Mouse (Mus musculus) liver, embryonic 12.5 days (tissue): ENCODE measurements around the gene Rbm6. TPM values are rescaled to one million over a fixed set of nuclear protein-coding genes. Genes with fewer than 3 reads are reported as not detected.

Source experiments
- ATAC-seq: fragments of 200-750 bp; cut with Nextera tagmentation; 2 replicates; pipeline ENCODE4 v1.8.0; 2017; ENCODE audit warnings: moderate number of reproducible peaks, mild to moderate bottlenecking, moderate library complexity
- H3K27ac ChIP-seq: fragments of 300-500 bp; sonication (generic); 2 replicates; pipeline ENCODE4 v1.5.1; 2016; ENCODE audit warnings: mild to moderate bottlenecking
- H3K27me3 ChIP-seq: fragments of 300-500 bp; sonication (generic); replicated peaks from 2 replicates; pipeline ENCODE4 v1.6.1; 2016; ENCODE audit warnings: mild to moderate bottlenecking, moderate library complexity
- H3K36me3 ChIP-seq: fragments of 300-500 bp; sonication (generic); 2 replicates; pipeline ENCODE4 v1.6.1; 2016; ENCODE audit warnings: mild to moderate bottlenecking, moderate library complexity
- H3K4me1 ChIP-seq: fragments of 300-500 bp; sonication (generic); 2 replicates; pipeline ENCODE4 v1.6.1; 2016
- H3K4me2 ChIP-seq: fragments of 300-500 bp; sonication (generic); 2 replicates; pipeline ENCODE4 v1.6.1; 2016; ENCODE audit warnings: mild to moderate bottlenecking, moderate library complexity
- H3K4me3 ChIP-seq: fragments of 300-500 bp; sonication (generic); 2 replicates; pipeline ENCODE4 v1.5.1; 2016; ENCODE audit warnings: mild to moderate bottlenecking, moderate library complexity
- H3K9ac ChIP-seq: fragments of 300-500 bp; sonication (generic); 2 replicates; pipeline ENCODE4 v1.6.1; 2016; ENCODE audit warnings: mild to moderate bottlenecking, moderate library complexity
- H3K9me3 ChIP-seq: fragments of 300-500 bp; sonication (generic); replicated peaks from 2 replicates; pipeline ENCODE4 v1.6.1; 2016; ENCODE audit warnings: mild to moderate bottlenecking, moderate library complexity
- WGBS: fragments of 180-500 bp; shearing (Covaris S2); methylation state at CpG from one replicate; pipeline ENCODE4 v1.1.7; 2016; ENCODE audit not compliant: insufficient replicate concordance; 5-methylcytosine and 5-hydroxymethylcytosine counted together
- polyA plus RNA-seq: library from polyadenylated mRNA; unstranded; fragments of >200 nt; fragmentation: Nextera tagmentation; extraction: Ambion mirVana; gene quantifications from 2 replicates; pipeline ENCODE4 v1.2.1, GENCODE M21; 2016

Gene Rbm6
- polyA plus RNA-seq, 1 experiment from 2014 or later, result 45.7 TPM

DNA sequence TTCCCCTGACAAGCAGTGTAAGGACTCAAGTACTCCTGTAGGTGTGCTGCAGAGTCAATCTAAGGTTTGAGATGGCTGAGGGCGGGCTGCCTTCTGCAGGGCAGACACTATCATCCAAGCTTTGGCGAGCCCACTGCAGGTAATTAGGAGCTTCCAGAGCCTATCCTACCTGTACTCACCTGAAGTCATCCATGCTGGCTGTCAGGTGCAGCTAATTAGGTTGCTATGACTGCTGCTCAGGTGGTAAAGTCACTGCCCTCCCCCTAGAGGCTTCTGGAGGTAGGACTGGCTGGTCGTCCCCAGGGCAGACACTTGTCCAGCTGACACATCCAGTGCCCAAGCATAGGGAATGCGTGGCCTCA is 134.2 kb downstream of the Rbm6 start:
- Histone ChIP-seq H3K27me3 (peaks cover 28% of the 10 kb centered on the region), H3K36me3 (peaks cover 58% of the 10 kb centered on the region), H3K9me3 (no peaks in the 10 kb centered on the region), H3K27ac (no peak overlapping the region), H3K4me1 (peaks cover 40% of the 10 kb centered on the region), H3K4me3 (no peak overlapping the region), H3K4me2 (no peak overlapping the region), H3K9ac (no peak overlapping the region)
- peak; percentile 46 for ATAC-seq
- 60% methylated on average over 4 of the region's 4 CpGs for WGBS

GRCm38 (mm10) chr9:107738020-107738840 is 134.8 kb downstream of the Rbm6 start:
- peaks cover 40% of the 10 kb centered on the region for H3K4me1 ChIP-seq
- no peaks in the 10 kb centered on the region for H3K9me3 ChIP-seq
- peaks cover 52% of the 10 kb centered on the region for H3K36me3 ChIP-seq
- H3K9ac ChIP-seq, result no peak overlapping the region
- WGBS, result 23% methylated on average over 7 of the region's 7 CpGs
- H3K4me2 ChIP-seq, result no peak overlapping the region
- H3K27ac ChIP-seq, result no peak overlapping the region
- peak; percentile 69 for ATAC-seq
- H3K27me3 ChIP-seq, result peaks cover 28% of the 10 kb centered on the region
- H3K4me3 ChIP-seq, result no peak overlapping the region

- H3K4me3 ChIP-seq, result 0 out of 2 replicates have a peak overlapping the region, but pooled peaks have one; percentile 2
These were observed 136.9 kb downstream of the Rbm6 start for GRCm38 (mm10) chr9:107736185-107736485.

GRCm38 (mm10) chr9:107735356-107736184 is 137.5 kb downstream of the Rbm6 start:
- H3K4me2 ChIP-seq, result peak overlapping the region; percentile 32
- H3K4me3 ChIP-seq, result 0 out of 2 replicates have a peak overlapping the region, but pooled peaks have one; percentile 2
- ATAC-seq, result no peak
- peaks cover 25% of the 10 kb centered on the region for H3K36me3 ChIP-seq
- no peak overlapping the region for H3K9ac ChIP-seq
- peaks cover 40% of the 10 kb centered on the region for H3K4me1 ChIP-seq
- H3K27ac ChIP-seq, result no peak overlapping the region
- H3K27me3 ChIP-seq, result peaks cover 31% of the 10 kb centered on the region
- WGBS, result 10% methylated on average over 17 of the region's 17 CpGs
- no peaks in the 10 kb centered on the region for H3K9me3 ChIP-seq

More at GRCm38 (mm10) chr9:107736185-107736485, 136.9 kb downstream of the Rbm6 start:
- no peaks in the 10 kb centered on the region for H3K9me3 ChIP-seq
- peaks cover 40% of the 10 kb centered on the region for H3K4me1 ChIP-seq
- H3K4me2 ChIP-seq, result peak overlapping the region; percentile 32
- H3K27ac ChIP-seq, result no peak overlapping the region
- peaks cover 31% of the 10 kb centered on the region for H3K27me3 ChIP-seq
- peaks cover 31% of the 10 kb centered on the region for H3K36me3 ChIP-seq
- no peak overlapping the region for H3K9ac ChIP-seq
- no peak for ATAC-seq
- 4% methylated on average over 7 of the region's 7 CpGs for WGBS

DNA sequence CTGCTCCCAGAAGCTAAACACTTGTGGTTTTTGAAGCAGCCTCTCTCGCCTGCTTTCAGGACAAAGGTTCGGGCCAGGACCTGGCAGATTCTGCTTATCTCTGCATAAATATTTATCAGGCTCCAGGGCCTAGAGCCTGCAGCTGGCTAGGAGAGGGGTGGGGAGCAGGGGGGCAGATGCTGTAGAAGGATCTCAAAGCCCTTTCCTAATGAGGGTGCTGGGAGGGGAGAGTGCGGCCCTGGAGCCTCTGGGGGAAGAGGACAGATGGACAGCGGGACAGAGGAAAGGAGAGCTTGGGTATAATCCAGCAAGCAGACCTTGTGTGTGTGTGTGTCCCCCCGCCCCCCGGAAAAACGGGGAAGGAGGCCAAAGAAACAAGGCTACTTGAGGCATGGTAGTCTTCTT is 138.5 kb downstream of the Rbm6 start:
- WGBS, result 15% methylated on average over 7 of the region's 7 CpGs
- Histone ChIP-seq H3K4me3 (no peak overlapping the region), H3K9ac (no peak overlapping the region), H3K27ac (no peak overlapping the region), H3K9me3 (no peaks in the 10 kb centered on the region), H3K27me3 (peaks cover 31% of the 10 kb centered on the region), H3K4me2 (no peak overlapping the region), H3K4me1 (peaks cover 40% of the 10 kb centered on the region), H3K36me3 (peaks cover 15% of the 10 kb centered on the region)
- ATAC-seq, result no peak

DNA sequence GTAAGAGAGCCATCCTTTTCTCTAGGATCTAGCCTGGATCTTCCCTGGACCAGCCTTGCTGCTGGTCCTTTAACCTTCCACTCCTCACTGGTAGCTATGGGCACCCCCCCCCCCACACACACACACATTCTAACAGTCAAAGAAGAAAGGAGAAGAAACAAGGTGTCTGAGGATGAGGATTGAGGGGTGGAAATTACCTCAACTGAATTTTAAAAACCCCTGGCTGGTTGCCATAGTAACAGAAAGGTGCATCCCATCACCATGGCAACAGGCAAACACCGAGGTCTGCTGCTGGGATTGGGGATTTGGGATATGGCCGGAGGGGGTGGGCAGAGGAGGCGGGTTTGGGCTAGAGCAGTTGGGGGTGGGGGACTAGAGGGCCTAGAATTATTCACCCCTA is 143.3 kb downstream of the Rbm6 start:
- H3K4me1 ChIP-seq, result peaks cover 34% of the 10 kb centered on the region
- WGBS, result 50% methylated on average over 3 of the region's 3 CpGs
- no peak overlapping the region for H3K4me3 ChIP-seq
- ATAC-seq, result no peak
- no peak overlapping the region for H3K27ac ChIP-seq
- H3K9ac ChIP-seq, result no peak overlapping the region
- H3K36me3 ChIP-seq, result no peaks in the 10 kb centered on the region
- no peak overlapping the region for H3K4me2 ChIP-seq
- H3K27me3 ChIP-seq, result peaks cover 17% of the 10 kb centered on the region
- H3K9me3 ChIP-seq, result no peaks in the 10 kb centered on the region

DNA sequence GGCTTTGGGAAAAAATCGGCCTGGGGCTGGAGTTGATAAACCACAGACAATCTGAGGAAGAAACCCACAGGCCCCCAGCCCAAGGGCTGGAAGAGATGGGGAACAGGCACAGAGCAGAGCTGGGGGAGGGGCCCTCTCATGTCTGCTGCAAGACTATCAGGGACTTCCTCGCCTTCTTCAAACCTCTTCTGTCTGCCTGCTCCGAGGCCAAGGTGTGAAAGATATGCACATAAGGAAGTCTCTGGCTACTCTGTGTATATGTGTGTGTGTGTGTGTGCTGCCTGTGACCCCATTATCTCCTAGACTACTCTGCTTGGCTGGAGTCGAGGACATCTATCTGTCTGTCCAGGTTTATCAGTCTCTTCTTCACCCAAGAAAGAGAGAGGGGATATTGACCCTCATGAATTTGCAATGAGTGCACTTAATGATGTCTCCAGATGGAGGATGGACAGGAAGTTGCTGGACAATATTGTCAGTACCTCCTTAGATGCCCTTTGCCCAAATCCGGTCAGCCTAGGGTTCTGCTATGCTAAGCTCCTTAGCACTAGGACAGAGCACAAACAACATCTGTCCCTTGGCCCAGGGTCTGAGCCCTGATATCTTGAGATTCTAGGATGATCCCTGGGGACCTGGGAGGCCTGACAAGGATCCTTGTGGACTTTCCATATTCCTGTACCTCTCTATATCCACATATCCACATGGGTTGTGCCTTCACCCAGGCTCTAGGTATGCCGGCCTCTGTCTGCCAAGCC is 143.9 kb downstream of the Rbm6 start:
- Histone ChIP-seq H3K36me3 (no peaks in the 10 kb centered on the region), H3K4me1 (peaks cover 34% of the 10 kb centered on the region), H3K27ac (no peak overlapping the region), H3K4me3 (no peak overlapping the region), H3K4me2 (no peak overlapping the region), H3K27me3 (peaks cover 12% of the 10 kb centered on the region), H3K9me3 (no peaks in the 10 kb centered on the region), H3K9ac (no peak overlapping the region)
- WGBS, result 28% methylated on average over 6 of the region's 6 CpGs
- no peak for ATAC-seq

DNA sequence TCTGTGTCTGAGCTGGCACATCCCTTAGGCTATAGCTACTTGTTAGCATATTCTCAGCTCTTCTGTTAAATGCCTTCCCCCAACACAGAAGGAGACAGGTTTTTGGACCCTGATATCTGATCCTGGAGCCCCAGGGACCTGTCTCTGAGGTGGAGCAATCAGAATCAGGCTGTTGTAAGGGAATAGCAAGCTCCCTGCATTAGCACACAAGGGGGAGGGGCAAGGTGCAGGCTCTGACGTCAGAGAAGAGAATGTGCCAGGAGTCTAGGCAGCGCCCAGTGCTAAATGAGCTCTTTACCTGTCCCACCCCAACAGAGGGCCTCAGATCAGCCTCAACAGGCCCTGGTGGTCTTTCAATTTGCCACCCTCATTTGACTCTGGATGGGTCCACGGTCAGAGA is 146.0 kb downstream of the Rbm6 start:
- 58% methylated on average over 3 of the region's 3 CpGs for WGBS
- H3K4me1 ChIP-seq, result peaks cover 48% of the 10 kb centered on the region
- H3K4me3 ChIP-seq, result no peak overlapping the region
- H3K9me3 ChIP-seq, result no peaks in the 10 kb centered on the region
- no peak overlapping the region for H3K9ac ChIP-seq
- H3K4me2 ChIP-seq, result no peak overlapping the region
- no peak overlapping the region for H3K27ac ChIP-seq
- H3K36me3 ChIP-seq, result no peaks in the 10 kb centered on the region
- H3K27me3 ChIP-seq, result peaks cover 31% of the 10 kb centered on the region
- ATAC-seq, result no peak

- 84% methylated on average over 1 of the region's 1 CpGs for WGBS
- Histone ChIP-seq H3K4me3 (no peak overlapping the region), H3K4me1 (peaks cover 48% of the 10 kb centered on the region), H3K36me3 (no peaks in the 10 kb centered on the region), H3K27me3 (peaks cover 37% of the 10 kb centered on the region), H3K9me3 (no peaks in the 10 kb centered on the region), H3K27ac (peak overlapping the region; percentile 33), H3K9ac (no peak overlapping the region), H3K4me2 (no peak overlapping the region)
- peak; percentile 36; the same call in 1 of the 2 replicates for ATAC-seq
These were observed 148.2 kb downstream of the Rbm6 start for GRCm38 (mm10) chr9:107724796-107725195.

- Histone ChIP-seq H3K9ac (no peak overlapping the region), H3K4me1 (peaks cover 45% of the 10 kb centered on the region), H3K27me3 (peaks cover 40% of the 10 kb centered on the region), H3K4me3 (no peak overlapping the region), H3K4me2 (peak overlapping the region; percentile 34), H3K27ac (peak overlapping the region; percentile 33; the same call in 1 of the 2 replicates), H3K36me3 (no peaks in the 10 kb centered on the region), H3K9me3 (no peaks in the 10 kb centered on the region)
- 3% methylated on average over 10 of the region's 11 CpGs for WGBS
- ATAC-seq, result 0 out of 2 replicates have a peak, but pooled peaks have one; percentile 28
These were observed 149.1 kb downstream of the Rbm6 start for GRCm38 (mm10) chr9:107723794-107724531.
